Mouse (Mus musculus): ENCODE measurements at regions not wholly inside any gene's neighbourhood (a gene's known extent, or its start where the extent isn't known, plus 50 kb on each side); places are given as distances from the start of the nearest gene placed in this dataset.

- WGBS: 91% methylated on average over 4 of the region's 4 CpGs
- ATAC-seq: no peak
- H3K9me3 ChIP-seq: no peaks in the 10 kb centered on the region
Observed at GRCm38 (mm10) chr14:123066344-123066743, 82.5 kb upstream of the Tmtc4 start.

DNA sequence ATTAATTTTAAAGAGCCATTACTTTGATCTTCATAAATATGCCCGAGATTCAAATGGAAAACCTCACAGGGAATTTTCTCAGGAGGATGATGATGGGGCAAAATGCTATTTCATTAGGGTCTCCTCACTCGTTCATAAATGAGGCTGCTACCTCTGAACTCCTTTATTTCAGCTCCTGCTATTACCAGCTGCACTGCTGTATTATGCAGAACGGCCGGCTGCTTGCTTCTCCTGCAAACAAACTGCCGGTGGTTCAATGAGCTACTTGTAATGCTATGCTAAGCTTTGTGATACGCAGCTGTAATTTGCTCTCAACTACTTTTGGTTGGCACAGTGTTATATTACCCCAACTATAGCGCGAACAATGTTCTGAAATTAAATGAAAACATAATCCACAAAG lies 81.7 kb upstream of the Tmtc4 start:
- peaks cover 14% of the 10 kb centered on the region for H3K4me1 ChIP-seq (replicated peaks)
- H3K9ac ChIP-seq (replicated peaks): no peak overlapping the region
- H3K27ac ChIP-seq: no peak overlapping the region
- H3K36me3 ChIP-seq: no peaks in the 10 kb centered on the region
- H3K9me3 ChIP-seq: no peaks in the 10 kb centered on the region
- no peak overlapping the region for H3K4me3 ChIP-seq (replicated peaks)
- peak; percentile 90 for ATAC-seq
- H3K4me2 ChIP-seq (replicated peaks): peak overlapping the region; percentile 36
- no peaks in the 10 kb centered on the region for H3K27me3 ChIP-seq
- 23% methylated on average over 8 of the region's 8 CpGs for WGBS

More at GRCm38 (mm10) chr14:123066344-123066743, 82.5 kb upstream of the Tmtc4 start:
- no peak overlapping the region for H3K4me3 ChIP-seq (replicated peaks)
- H3K27me3 ChIP-seq: no peaks in the 10 kb centered on the region
- peaks cover 14% of the 10 kb centered on the region for H3K4me1 ChIP-seq (replicated peaks)
- no peak overlapping the region for H3K9ac ChIP-seq (replicated peaks)
- no peaks in the 10 kb centered on the region for H3K36me3 ChIP-seq
- H3K27ac ChIP-seq: no peak overlapping the region
- H3K4me2 ChIP-seq (replicated peaks): no peak overlapping the region

- peak; percentile 98 for ATAC-seq
- Histone ChIP-seq H3K4me3 (replicated peaks) (no peak overlapping the region), H3K27ac (no peak overlapping the region), H3K4me1 (replicated peaks) (peaks cover 14% of the 10 kb centered on the region), H3K9ac (replicated peaks) (no peak overlapping the region), H3K27me3 (no peaks in the 10 kb centered on the region), H3K9me3 (no peaks in the 10 kb centered on the region), H3K36me3 (no peaks in the 10 kb centered on the region), H3K4me2 (replicated peaks) (peak overlapping the region; percentile 36)
- whole genome bisulfite sequencing: 14% methylated on average over 6 of the region's 6 CpGs
Observed at GRCm38 (mm10) chr14:123065136-123065535, 81.3 kb upstream of the Tmtc4 start.

GRCm38 (mm10) chr14:123062908-123063307 lies 79.1 kb upstream of the Tmtc4 start:
- Histone ChIP-seq H3K9me3 (no peaks in the 10 kb centered on the region), H3K9ac (replicated peaks) (no peak overlapping the region)
- WGBS: 82% methylated on average over 1 of the region's 1 CpGs

DNA sequence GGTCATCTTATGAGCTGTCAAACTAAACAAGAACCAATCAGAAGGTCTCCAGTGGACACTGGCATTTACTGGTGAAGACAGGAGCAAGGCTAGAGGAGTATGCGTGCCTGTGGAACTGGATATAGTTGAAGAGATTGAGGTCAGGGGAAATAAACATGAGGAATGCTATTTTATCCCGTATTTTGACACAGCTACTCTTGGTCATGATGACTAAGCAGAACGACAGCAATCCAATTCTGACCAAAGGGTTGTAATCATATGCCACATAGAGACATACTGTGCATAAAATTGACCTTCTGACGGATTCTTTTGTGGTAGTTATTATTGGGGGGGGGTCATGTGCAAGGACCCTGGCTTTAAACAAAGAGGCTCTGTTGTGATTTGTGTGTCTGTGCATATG lies 73.1 kb upstream of the Tmtc4 start:
- Histone ChIP-seq H3K36me3 (no peaks in the 10 kb centered on the region), H3K9me3 (no peaks in the 10 kb centered on the region), H3K9ac (replicated peaks) (no peak overlapping the region), H3K4me2 (replicated peaks) (no peak overlapping the region), H3K27me3 (no peaks in the 10 kb centered on the region), H3K4me1 (replicated peaks) (no peaks in the 10 kb centered on the region), H3K4me3 (replicated peaks) (no peak overlapping the region), H3K27ac (no peak overlapping the region)
- WGBS: 83% methylated on average over 4 of the region's 4 CpGs
- no peak for ATAC-seq

More at GRCm38 (mm10) chr14:123062908-123063307, 79.1 kb upstream of the Tmtc4 start:
- H3K4me1 ChIP-seq (replicated peaks): peaks cover 14% of the 10 kb centered on the region
- no peak overlapping the region for H3K4me3 ChIP-seq (replicated peaks)
- no peak overlapping the region for H3K4me2 ChIP-seq (replicated peaks)
- H3K36me3 ChIP-seq: no peaks in the 10 kb centered on the region
- H3K27me3 ChIP-seq: no peaks in the 10 kb centered on the region
- no peak overlapping the region for H3K27ac ChIP-seq
- ATAC-seq: no peak

DNA sequence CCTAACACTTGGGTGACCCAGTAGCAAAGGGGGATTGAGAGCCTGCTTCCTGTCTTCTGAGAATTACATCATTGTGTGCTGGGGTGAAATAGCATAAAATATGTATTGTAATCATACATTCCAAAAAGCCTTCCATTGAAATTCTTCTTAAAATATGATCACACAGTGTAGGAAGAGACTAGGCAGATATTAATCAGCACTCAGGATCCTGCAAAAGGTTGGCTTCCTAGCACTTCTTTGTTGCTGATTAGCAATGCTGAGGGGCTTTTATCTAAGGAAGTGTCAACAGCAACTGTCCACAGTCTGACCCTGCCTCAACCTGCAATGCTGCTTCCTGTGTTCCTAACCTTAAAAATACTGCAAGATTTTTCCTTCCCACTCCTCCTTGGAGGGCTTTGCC lies 64.6 kb upstream of the Tmtc4 start:
- no peaks in the 10 kb centered on the region for H3K36me3 ChIP-seq
- ATAC-seq: no peak
- no peaks in the 10 kb centered on the region for H3K4me1 ChIP-seq (replicated peaks)
- H3K4me3 ChIP-seq (replicated peaks): no peak overlapping the region
- H3K27me3 ChIP-seq: no peaks in the 10 kb centered on the region
- H3K27ac ChIP-seq: no peak overlapping the region
- no peak overlapping the region for H3K4me2 ChIP-seq (replicated peaks)
- H3K9me3 ChIP-seq: no peaks in the 10 kb centered on the region
- H3K9ac ChIP-seq (replicated peaks): no peak overlapping the region

DNA sequence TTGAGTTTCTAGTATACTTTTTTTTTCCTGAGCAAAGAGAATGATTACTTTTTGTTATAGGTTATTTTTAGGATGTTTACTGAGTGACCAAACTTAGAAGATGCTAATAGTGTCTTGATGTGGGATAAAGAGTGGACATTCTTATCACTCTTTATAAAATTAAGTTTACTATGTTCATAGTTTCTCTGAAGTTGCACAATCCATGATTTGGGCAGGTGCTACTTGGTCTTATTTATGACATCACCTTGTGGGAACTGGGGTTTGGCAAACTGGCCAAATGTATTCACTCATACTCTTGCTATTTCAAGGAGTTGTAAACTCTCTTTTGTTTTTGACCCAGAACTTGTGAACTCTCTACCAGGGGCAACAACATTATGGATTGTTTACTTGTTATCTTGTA lies 56.2 kb upstream of the Tmtc4 start:
- H3K27ac ChIP-seq: no peak overlapping the region
- no peak overlapping the region for H3K4me3 ChIP-seq (replicated peaks)
- no peak for ATAC-seq

GRCm38 (mm10) chr14:123037444-123037843 lies 53.6 kb upstream of the Tmtc4 start:
- Histone ChIP-seq H3K4me2 (replicated peaks) (no peak overlapping the region), H3K4me3 (replicated peaks) (no peak overlapping the region), H3K9ac (replicated peaks) (no peak overlapping the region), H3K36me3 (no peaks in the 10 kb centered on the region), H3K27ac (no peak overlapping the region), H3K4me1 (replicated peaks) (no peaks in the 10 kb centered on the region), H3K9me3 (no peaks in the 10 kb centered on the region), H3K27me3 (no peaks in the 10 kb centered on the region)
- 91% methylated on average over 2 of the region's 2 CpGs for WGBS
- no peak for ATAC-seq

More for the DNA sequence above, 56.2 kb upstream of the Tmtc4 start:
- H3K9me3 ChIP-seq: no peaks in the 10 kb centered on the region
- no peaks in the 10 kb centered on the region for H3K4me1 ChIP-seq (replicated peaks)
- H3K4me2 ChIP-seq (replicated peaks): no peak overlapping the region
- H3K9ac ChIP-seq (replicated peaks): no peak overlapping the region
- H3K36me3 ChIP-seq: no peaks in the 10 kb centered on the region
- no peaks in the 10 kb centered on the region for H3K27me3 ChIP-seq

Measured in midbrain, embryonic 13.5 days (tissue).